In genomic region chr1:59488481-59488880, GRCm38 (mm10) we compare ENCODE assay signal across 15 mouse cellular contexts. TPM values are rescaled to one million over a fixed set of nuclear protein-coding genes. Genes with fewer than 3 reads are reported as not detected.
A peak's percentile ranks its signal among the peaks of the same experiment; 100 is the strongest.
DNase-seq lines count a peak whose midpoint lies in the region; ATAC-seq and TF ChIP-seq lines count a peak whose summit lies in the region.
"Had no signal": no experiment of that assay in that cellular context is flagged by ENCODE, and none has a peak within 500 bp of the region (broad histone marks: within the 10 kb centered on the region; RNA-seq: fewer than 3 reads in every experiment).

No protein-coding gene starts in this region.

- no peak for ATAC-seq in hindbrain, embryonic 12.5 days (ENCODE audit: low FRiP score)
- no peak for ATAC-seq in lung, embryonic 15.5 days (ENCODE audit: borderline replicate concordance, extremely low read depth, low FRiP score, low TSS enrichment)
- no peak for ATAC-seq in frontal cortex, adult (ENCODE audit: low TSS enrichment)

- no peak overlapping the region for H3ac ChIP-seq in myocyte (ENCODE audit: control insufficient read depth, insufficient read length)

- peaks cover 39% of the 10 kb centered on the region for H3K79me2 ChIP-seq in myocyte (ENCODE audit: control insufficient read depth, insufficient read depth)

- peaks cover 52% of the 10 kb centered on the region for H3K36me3 ChIP-seq in hindbrain, embryonic 10.5 days
- H3K36me3 ChIP-seq in hindbrain, embryonic 12.5 days: no peaks in the 10 kb centered on the region
- peaks cover 7% of the 10 kb centered on the region; the same call in 1 of the 2 replicates for H3K36me3 ChIP-seq in lung, embryonic 15.5 days
- H3K36me3 ChIP-seq in myocyte (ENCODE audit: control insufficient read depth, insufficient read depth): peaks cover 5% of the 10 kb centered on the region

- H3K9ac ChIP-seq in hindbrain, embryonic 12.5 days: no peak overlapping the region
- no peak overlapping the region for H3K9ac ChIP-seq in lung, embryonic 15.5 days

- H3K27ac ChIP-seq in hindbrain, embryonic 10.5 days: peak overlapping the region; percentile 79; the same call in 1 of the 2 replicates
- H3K27ac ChIP-seq in hindbrain, embryonic 12.5 days: no peak overlapping the region
- peak overlapping the region; percentile 65 for H3K27ac ChIP-seq in lung, embryonic 15.5 days

- no peak overlapping the region for H3K4me2 ChIP-seq in hindbrain, embryonic 12.5 days (replicated peaks)
- H3K4me2 ChIP-seq in lung, embryonic 15.5 days: peak overlapping the region; percentile 55
- peak overlapping the region; percentile 97 for H3K4me2 ChIP-seq in myocyte (ENCODE audit: low read depth)

- no peaks in the 10 kb centered on the region for H3K27me3 ChIP-seq in hindbrain, embryonic 10.5 days (ENCODE audit: insufficient read depth, poor library complexity, severe bottlenecking)
- no peaks in the 10 kb centered on the region for H3K27me3 ChIP-seq in hindbrain, embryonic 12.5 days
- H3K27me3 ChIP-seq in lung, embryonic 15.5 days: no peaks in the 10 kb centered on the region
- H3K27me3 ChIP-seq in myocyte (ENCODE audit: control insufficient read depth, insufficient read depth, insufficient read length): no peaks in the 10 kb centered on the region

- H3K9me3 ChIP-seq in hindbrain, embryonic 10.5 days: no peaks in the 10 kb centered on the region
- no peaks in the 10 kb centered on the region for H3K9me3 ChIP-seq in hindbrain, embryonic 12.5 days (replicated peaks)
- no peaks in the 10 kb centered on the region for H3K9me3 ChIP-seq in lung, embryonic 15.5 days

- 50% methylated on average over 4 of the region's 4 CpGs for WGBS in hindbrain, embryonic 10.5 days
- 58% methylated on average over 4 of the region's 4 CpGs for WGBS in hindbrain, embryonic 12.5 days
- WGBS in lung, embryonic 15.5 days: 14% methylated on average over 4 of the region's 4 CpGs

- DNase-seq in hindbrain, embryonic 10.5 days (ENCODE audit: low spot score): no peak
- DNase-seq in lung, postnatal 14 days: no peak
- peak; percentile 13 for DNase-seq in brain, embryonic 14.5 days (ENCODE audit: low read depth)
- DNase-seq: adrenal gland, postnatal 10 days; cerebellum, adult 11-12 months; gastrocnemius, postnatal 10 days; heart, postnatal 10 days; kidney, adult 2 months; layer of hippocampus, postnatal 36 days; spleen, adult 18-20 months; thymus, adult 2 months had no signal

- no peak for TF ChIP-seq POLR2A in brain, embryonic 14.5 days (IDR thresholded peaks at IDR 0.05; ENCODE audit: borderline replicate concordance, extremely low read depth, insufficient read depth, insufficient read length, poor library complexity, severe bottlenecking)
- no peak for TF ChIP-seq POLR2A in myocyte (IDR thresholded peaks at IDR 0.05; ENCODE audit: insufficient read length, low read depth)

- no peak for TF ChIP-seq CTCF in brain, embryonic 14.5 days (IDR thresholded peaks at IDR 0.05; ENCODE audit: borderline replicate concordance, extremely low read depth, insufficient read depth, insufficient read length)

- peak overlapping the region; percentile 96; the same call in 1 of the 2 replicates for H3K4me3 ChIP-seq in hindbrain, embryonic 10.5 days
- no peak overlapping the region for H3K4me3 ChIP-seq in hindbrain, embryonic 12.5 days
- no peak overlapping the region for H3K4me3 ChIP-seq in lung, embryonic 15.5 days
- H3K4me3 ChIP-seq in myocyte: no peak overlapping the region

- peaks cover 79% of the 10 kb centered on the region for H3K4me1 ChIP-seq in hindbrain, embryonic 10.5 days (replicated peaks)
- peaks cover 33% of the 10 kb centered on the region for H3K4me1 ChIP-seq in hindbrain, embryonic 12.5 days
- peaks cover 69% of the 10 kb centered on the region for H3K4me1 ChIP-seq in lung, embryonic 15.5 days

TF ChIP-seq in myocyte, 11 proteins besides CTCF, POLR2A, EP300 and RAD21:
- TF ChIP-seq MYOD1 (IDR thresholded peaks at IDR 0.05; ENCODE audit: control insufficient read depth in 1 of 3, insufficient read length in 2 of 3, low read depth in 2 of 3) (no peak), TCF12 (IDR thresholded peaks at IDR 0.05; ENCODE audit: insufficient read depth, poor library complexity, severe bottlenecking) (no peak), POLR2AphosphoS2 (IDR thresholded peaks at IDR 0.05; ENCODE audit: insufficient read length, low read depth) (no peak), TCF3 (IDR thresholded peaks at IDR 0.05; ENCODE audit: insufficient read length, low read depth) (no peak), SRF (IDR thresholded peaks at IDR 0.05; ENCODE audit: control insufficient read depth, insufficient read length, low read depth) (no peak), CEBPB (IDR thresholded peaks at IDR 0.05; ENCODE audit: insufficient read depth, poor library complexity, severe bottlenecking) (no peak), E2F4 (IDR thresholded peaks at IDR 0.05; ENCODE audit: insufficient read depth) (no peak), MYOG (IDR thresholded peaks at IDR 0.05; ENCODE audit: control insufficient read depth in 1 of 3, insufficient read depth in 1 of 3, insufficient read length in 2 of 3, low read depth in 2 of 3) (no peak)
TF ChIP-seq in myocyte: peak in this region for 0.

RNA-seq across cellular contexts. Expression of gene Fzd7, which starts 6.3 kb away (rescaled TPM):
- polyA plus RNA-seq in hindbrain, embryonic 10.5 days (2016; fragmentation: Nextera tagmentation; extraction: Ambion mirVana): 14.4 and 16.1 TPM in 2 replicates
- polyA plus RNA-seq in hindbrain, embryonic 12.5 days (2016; fragmentation: Nextera tagmentation; extraction: Ambion mirVana): 19.0 and 19.4 TPM in 2 replicates
- 15.4 and 15.8 TPM in 2 replicates for polyA plus RNA-seq in lung, embryonic 15.5 days (2015; fragmentation: Nextera tagmentation; extraction: Ambion mirVana)
- 8.3 and 10.7 TPM in 2 replicates for polyA plus RNA-seq in brain, embryonic 14.5 days (2012; rRNA removed)
- 16.4 TPM for polyA plus RNA-seq in myocyte (2012; fragmentation: generic; extraction: Trizol)

RNA-seq across cellular contexts. Expression of gene Gm973, which starts 27.6 kb away (rescaled TPM):
- polyA plus RNA-seq in hindbrain, embryonic 10.5 days (2016; fragmentation: Nextera tagmentation; extraction: Ambion mirVana): 9.0 TPM in 2 replicates
- polyA plus RNA-seq in hindbrain, embryonic 12.5 days (2016; fragmentation: Nextera tagmentation; extraction: Ambion mirVana): 6.0 and 9.4 TPM in 2 replicates
- polyA plus RNA-seq in lung, embryonic 15.5 days (2015; fragmentation: Nextera tagmentation; extraction: Ambion mirVana): 0.76 and 0.86 TPM in 2 replicates
- 2.1 and 6.4 TPM in 2 replicates for polyA plus RNA-seq in brain, embryonic 14.5 days (2012; rRNA removed)
- not detected for polyA plus RNA-seq in myocyte (2012; fragmentation: generic; extraction: Trizol)
